Mouse (Mus musculus) small intestine, adult 2 months (tissue): ENCODE results near the gene Tmem121. TPM values are rescaled to one million over a fixed set of nuclear protein-coding genes. Genes with fewer than 3 reads are reported as not detected.
"Not testable (repeated sequence)": the region's sequence is repeated elsewhere in the genome, so short reads cannot be mapped to it uniquely, and the experiment has no call there.

Experiments
- H3K27ac ChIP-seq: fragments of 200-500 bp; 2 replicates; pipeline ENCODE4 v1.5.1; 2012; ENCODE audit warnings: low read depth, low read length, control low read depth, inconsistent platforms; ENCODE audit not compliant: insufficient read depth
- H3K27me3 ChIP-seq: fragments of 200-500 bp; 2 replicates; pipeline ENCODE4 v1.6.1; 2012; ENCODE audit warnings: mild to moderate bottlenecking, moderate library complexity, low read length, inconsistent platforms; ENCODE audit not compliant: control insufficient read depth, insufficient read depth
- H3K36me3 ChIP-seq: fragments of 200-500 bp; 2 replicates; pipeline ENCODE4 v1.6.1; 2012; ENCODE audit warnings: mild to moderate bottlenecking, low read length, control low read depth, inconsistent platforms; ENCODE audit not compliant: control insufficient read depth, insufficient read depth
- H3K4me1 ChIP-seq: fragments of 200-500 bp; 2 replicates; pipeline ENCODE4 v1.6.1; 2012; ENCODE audit warnings: low read length, inconsistent platforms, mixed read lengths; ENCODE audit not compliant: control insufficient read depth, insufficient read depth, insufficient read length
- H3K4me3 ChIP-seq: fragments of 200-500 bp; 2 replicates; pipeline ENCODE4 v1.5.1; 2012; ENCODE audit warnings: low read depth, mild to moderate bottlenecking, control low read depth, inconsistent platforms, low read length, moderate library complexity
- CTCF ChIP-seq: fragments of 200-500 bp; IDR thresholded peaks from 2 replicates; pipeline ENCODE4 v1.5.1; 2012; ENCODE audit warnings: low read depth, mild to moderate bottlenecking, control low read depth, inconsistent platforms, low read length, moderate library complexity, mixed read lengths; ENCODE audit not compliant: insufficient replicate concordance, insufficient read length; ENCODE audit errors: extremely low read depth
- POLR2A ChIP-seq: fragments of 200-500 bp; IDR thresholded peaks from 2 replicates; pipeline ENCODE4 v1.6.1; 2012; ENCODE audit warnings: low read depth, mild to moderate bottlenecking, control low read depth, inconsistent platforms, low read length, moderate library complexity
- WGBS: fragments of 180-500 bp; shearing (Covaris S2); methylation state at CpG from one replicate; pipeline ENCODE4 v1.1.7; 2018; 5-methylcytosine and 5-hydroxymethylcytosine counted together
- polyA plus RNA-seq: library from polyadenylated mRNA; depleted of rRNA; stranded (reverse); fragments of >200 nt; gene quantifications from 2 replicates; pipeline ENCODE4 v1.2.3, GENCODE M21; 2012; rRNA removed

Gene Tmem121
- polyA plus RNA-seq, 1 experiment: 2.4 TPM

GRCm38 (mm10) chr12:113224206-113224605 is 38.5 kb downstream of the Tmem121 start:
- Histone ChIP-seq H3K4me3 (no peak overlapping the region), H3K27ac (peak overlapping the region; percentile 51), H3K27me3 (no peaks in the 10 kb centered on the region), H3K36me3 (no peaks in the 10 kb centered on the region), H3K4me1 (no peaks in the 10 kb centered on the region)
- TF ChIP-seq CTCF (peak; percentile 54; the same call in 1 of the 2 replicates), POLR2A (no peak)
- WGBS: 57% methylated on average over 5 of the region's 5 CpGs

- Histone ChIP-seq H3K27me3 (no peaks in the 10 kb centered on the region), H3K4me3 (no peak overlapping the region), H3K27ac (peak overlapping the region; percentile 22; the same call in 1 of the 2 replicates), H3K36me3 (no peaks in the 10 kb centered on the region), H3K4me1 (no peaks in the 10 kb centered on the region)
- WGBS: 84% methylated on average over 6 of the region's 6 CpGs
- TF ChIP-seq POLR2A (no peak), CTCF (no peak)
Observed at GRCm38 (mm10) chr12:113224687-113225091, 39.0 kb downstream of the Tmem121 start.

- 67% methylated on average over 6 of the region's 6 CpGs for WGBS
- H3K27ac ChIP-seq: peak overlapping the region; percentile 79
- no peaks in the 10 kb centered on the region for H3K27me3 ChIP-seq
- H3K4me3 ChIP-seq: no peak overlapping the region
- no peaks in the 10 kb centered on the region for H3K36me3 ChIP-seq
- TF ChIP-seq CTCF (no peak), POLR2A (no peak)
- no peaks in the 10 kb centered on the region for H3K4me1 ChIP-seq
Observed at GRCm38 (mm10) chr12:113227970-113228593, 42.4 kb downstream of the Tmem121 start.

- Histone ChIP-seq H3K36me3 (no peaks in the 10 kb centered on the region), H3K4me3 (no peak overlapping the region), H3K4me1 (no peaks in the 10 kb centered on the region), H3K27ac (peak overlapping the region; percentile 66), H3K27me3 (no peaks in the 10 kb centered on the region)
- TF ChIP-seq CTCF (no peak), POLR2A (no peak)
- 82% methylated on average over 4 of the region's 4 CpGs for WGBS
Observed at GRCm38 (mm10) chr12:113230741-113231140, 45.0 kb downstream of the Tmem121 start.

GRCm38 (mm10) chr12:113231551-113232263 is 46.0 kb downstream of the Tmem121 start:
- 85% methylated on average over 6 of the region's 6 CpGs for WGBS
- H3K27me3 ChIP-seq, H3K36me3 ChIP-seq, H3K4me3 ChIP-seq, H3K4me1 ChIP-seq: not testable (repeated sequence)
- H3K27ac ChIP-seq: peak overlapping the region; percentile 66

GRCm38 (mm10) chr12:113232264-113232750 is 46.6 kb downstream of the Tmem121 start:
- H3K4me1 ChIP-seq, H3K4me3 ChIP-seq, H3K36me3 ChIP-seq, H3K27me3 ChIP-seq: not testable (repeated sequence)
- H3K27ac ChIP-seq: peak overlapping the region; percentile 45
- 19% methylated on average over 1 of the region's 1 CpGs for WGBS

Other genes with a start within 250 kb of the Tmem121 start
- gene Nudt14, start 243.8 kb upstream of the Tmem121 start, polyA plus RNA-seq: 40.8 and 42.4 TPM in 2 replicates
- 116 and 206 TPM in 2 replicates for gene Btbd6, start 209.4 kb upstream of the Tmem121 start, polyA plus RNA-seq
- 43.7 and 95.6 TPM in 2 replicates for gene Brf1, start 185.2 kb upstream of the Tmem121 start, polyA plus RNA-seq
- gene Pacs2, start 171.4 kb upstream of the Tmem121 start, polyA plus RNA-seq: 16.0 and 27.0 TPM in 2 replicates
- not detected in 2 replicates for gene Tex22, start 111.4 kb upstream of the Tmem121 start, polyA plus RNA-seq
- gene Mta1, start 87.7 kb upstream of the Tmem121 start, polyA plus RNA-seq: 23.9 and 47.6 TPM in 2 replicates
- 73.8 and 86.3 TPM in 2 replicates for gene Crip2, start 45.7 kb upstream of the Tmem121 start, polyA plus RNA-seq
- 4,805 and 16,576 TPM in 2 replicates for gene Crip1, start 39.6 kb upstream of the Tmem121 start, polyA plus RNA-seq
- gene Tedc1, start 29.5 kb upstream of the Tmem121 start, polyA plus RNA-seq: 9.2 and 18.3 TPM in 2 replicates